Mouse (Mus musculus) retina, adult 2 months (tissue): ENCODE measurements around the gene Khk.
A peak's percentile ranks its signal among the peaks of the same experiment; 100 is the strongest.

ENCODE experiments used
- DNase-seq: peaks from one replicate; pipeline ENCODE4 v3.0.0-alpha.2; 2012; ENCODE audit warnings: low read depth, low spot score

Gene Khk

GRCm38 (mm10) chr5:30913060-30913841, 8.0 kb upstream of the Khk start, which contains the start of gene Emilin1:
Gene Emilin1 (plus strand): TSS chr5:30913402.
- DNase-seq: no peak

- no peak for DNase-seq
Observed at GRCm38 (mm10) chr5:30914101-30914635, 7.1 kb upstream of the Khk start.

- DNase-seq: no peak
Observed at GRCm38 (mm10) chr5:30914849-30915248, 6.4 kb upstream of the Khk start.

- DNase-seq: no peak
Observed at GRCm38 (mm10) chr5:30915456-30915855, 5.8 kb upstream of the Khk start.

DNA sequence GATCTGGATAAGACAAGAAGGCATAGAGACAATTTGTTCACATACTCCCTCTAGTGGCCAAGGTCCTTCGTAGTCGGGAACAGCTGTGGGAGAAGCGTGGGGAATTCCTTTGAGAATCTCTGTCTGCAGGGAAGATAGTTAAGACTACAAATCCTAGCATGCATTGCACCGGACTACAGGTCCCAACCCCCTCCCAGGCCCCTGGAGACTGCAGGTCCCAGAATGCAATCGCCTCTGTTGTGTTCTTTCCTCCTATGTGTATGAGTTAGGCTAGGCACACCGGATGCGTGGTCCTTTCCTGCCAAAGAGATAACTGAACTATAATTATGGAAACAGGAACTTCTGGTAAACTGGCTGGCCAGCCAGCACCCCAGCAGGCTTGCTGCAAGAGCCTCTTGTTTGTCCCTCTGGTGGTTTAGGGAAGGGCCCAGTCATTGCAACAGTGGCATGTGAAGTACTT, 5.2 kb upstream of the Khk start:
- DNase-seq: peak; percentile 80

DNA sequence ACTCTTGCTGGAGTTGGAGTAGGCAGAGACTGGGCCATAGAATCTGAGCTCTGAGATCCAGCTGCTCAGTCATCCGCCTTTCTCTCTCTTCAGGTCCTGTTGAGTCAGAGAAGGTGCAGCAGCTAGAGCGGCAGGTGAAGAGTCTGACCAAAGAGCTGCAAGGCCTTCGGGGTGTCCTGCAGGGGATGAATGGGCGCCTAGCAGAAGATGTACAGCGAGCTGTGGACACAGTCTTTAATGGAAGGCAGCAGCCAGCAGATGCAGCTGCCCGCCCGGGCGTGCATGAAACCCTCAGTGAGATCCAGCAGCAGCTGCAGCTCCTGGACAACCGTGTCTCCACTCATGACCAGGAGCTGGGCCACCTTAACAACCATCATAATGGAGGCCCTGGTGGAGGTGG, 4.4 kb upstream of the Khk start:
- no peak for DNase-seq

DNA sequence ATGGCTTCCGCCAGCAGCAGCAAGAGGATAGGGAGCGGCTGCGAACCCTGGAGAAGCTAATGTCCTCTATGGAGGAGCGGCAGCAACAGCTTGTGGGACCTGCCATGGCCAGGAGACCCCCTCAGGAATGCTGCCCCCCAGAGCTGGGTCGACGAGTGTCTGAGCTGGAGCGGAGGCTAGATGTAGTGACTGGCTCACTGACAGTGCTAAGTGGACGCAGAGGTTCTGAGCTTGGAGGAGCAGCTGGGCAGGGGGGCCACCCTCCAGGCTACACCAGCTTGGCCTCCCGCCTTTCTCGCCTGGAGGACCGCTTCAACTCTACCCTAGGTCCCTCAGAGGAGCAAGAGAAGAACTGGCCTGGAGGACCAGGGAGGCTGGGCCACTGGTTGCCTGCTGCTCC, 3.9 kb upstream of the Khk start:
- DNase-seq: no peak

DNA sequence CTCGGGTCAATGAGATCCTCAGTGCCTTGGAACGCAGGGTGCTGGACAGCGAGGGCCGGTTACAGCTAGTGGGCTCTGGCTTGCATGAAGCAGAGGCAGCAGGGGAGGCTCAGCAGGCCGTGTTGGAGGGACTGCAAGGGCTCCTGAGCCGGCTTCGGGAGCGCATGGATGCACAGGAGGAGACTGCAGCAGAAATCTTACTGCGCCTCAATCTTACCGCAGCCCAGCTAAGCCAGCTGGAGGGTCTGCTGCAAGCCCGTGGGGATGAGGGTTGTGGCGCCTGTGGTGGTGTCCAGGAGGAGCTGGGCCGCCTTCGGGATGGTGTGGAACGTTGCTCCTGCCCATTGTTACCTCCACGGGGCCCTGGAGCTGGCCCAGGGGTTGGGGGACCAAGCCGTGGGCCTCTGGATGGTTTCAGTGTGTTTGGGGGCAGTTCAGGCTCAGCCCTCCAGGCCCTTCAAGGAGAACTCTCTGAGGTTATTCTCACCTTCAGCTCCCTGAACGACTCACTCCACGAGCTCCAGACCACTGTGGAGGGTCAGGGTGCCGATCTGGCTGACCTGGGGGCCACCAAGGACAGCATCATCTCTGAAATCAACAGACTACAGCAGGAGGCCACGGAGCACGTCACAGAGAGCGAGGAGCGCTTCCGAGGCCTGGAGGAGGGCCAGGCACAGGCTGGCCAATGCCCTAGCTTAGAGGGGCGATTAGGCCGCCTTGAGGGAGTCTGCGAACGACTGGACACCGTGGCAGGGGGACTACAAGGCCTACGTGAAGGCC, 3.1 kb upstream of the Khk start:
- no peak for DNase-seq

DNA sequence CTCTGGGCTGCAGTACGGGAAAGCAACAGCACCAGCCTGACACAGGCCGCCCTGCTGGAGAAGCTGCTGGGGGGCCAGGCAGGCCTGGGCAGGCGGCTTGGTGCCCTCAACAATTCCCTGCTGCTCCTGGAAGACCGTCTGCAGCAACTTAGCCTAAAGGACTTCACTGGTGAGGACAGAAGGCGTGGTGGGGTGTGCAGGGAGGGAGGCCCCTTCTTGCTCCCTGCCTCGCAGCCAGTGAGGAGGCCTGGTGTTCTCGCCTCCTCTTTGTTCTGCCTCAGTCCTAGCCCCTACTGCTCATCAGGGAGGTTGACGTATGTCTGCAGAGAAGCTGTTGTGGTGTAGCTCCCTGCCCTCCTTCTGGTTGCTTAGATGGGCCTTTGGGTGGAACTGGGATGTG, 2.5 kb upstream of the Khk start:
- DNase-seq: no peak

- DNase-seq: no peak
Observed at GRCm38 (mm10) chr5:30919831-30920614, 1.2 kb upstream of the Khk start.

DNA sequence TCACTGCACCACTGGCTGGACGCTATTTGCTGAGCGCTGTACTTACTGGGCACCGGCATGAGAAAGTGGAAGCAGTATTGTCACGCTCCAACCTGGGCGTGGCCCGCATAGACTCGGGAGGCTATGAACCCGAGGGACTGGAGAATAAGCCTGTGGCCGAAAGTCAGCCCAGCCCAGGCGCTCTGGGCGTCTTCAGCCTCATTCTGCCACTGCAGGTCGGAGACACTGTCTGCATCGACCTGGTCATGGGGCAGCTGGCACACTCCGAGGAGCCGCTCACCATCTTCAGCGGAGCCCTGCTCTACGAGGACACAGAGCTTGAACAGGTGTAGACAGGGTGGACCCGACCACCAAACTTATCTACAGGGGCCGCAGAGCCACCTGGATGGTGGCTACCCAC, 610 bp upstream of the Khk start:
- no peak for DNase-seq

DNA sequence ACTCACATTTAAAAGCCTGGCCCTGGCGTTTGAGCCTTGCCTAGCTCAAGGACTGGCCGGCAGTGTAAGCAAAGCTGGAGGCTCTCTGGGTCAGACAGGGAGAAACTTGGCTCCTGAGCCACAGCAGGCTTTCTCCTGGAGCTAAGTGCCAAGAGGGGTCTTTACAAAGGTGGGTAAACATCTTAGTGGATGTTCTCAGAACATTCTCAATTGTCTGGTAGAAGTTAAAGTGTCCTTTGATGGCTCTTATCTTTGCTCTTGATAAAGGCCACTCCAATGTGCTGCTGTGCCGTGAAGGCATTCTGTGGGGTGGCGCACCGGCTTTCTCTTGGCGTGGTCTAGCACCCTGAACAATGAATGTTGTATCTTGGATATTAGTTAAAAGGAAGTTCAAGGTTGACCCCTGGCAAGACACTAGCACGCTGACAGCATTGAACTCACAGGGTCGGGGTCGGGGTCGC, 1.4 kb downstream of the Khk start:
- DNase-seq: no peak

DNA sequence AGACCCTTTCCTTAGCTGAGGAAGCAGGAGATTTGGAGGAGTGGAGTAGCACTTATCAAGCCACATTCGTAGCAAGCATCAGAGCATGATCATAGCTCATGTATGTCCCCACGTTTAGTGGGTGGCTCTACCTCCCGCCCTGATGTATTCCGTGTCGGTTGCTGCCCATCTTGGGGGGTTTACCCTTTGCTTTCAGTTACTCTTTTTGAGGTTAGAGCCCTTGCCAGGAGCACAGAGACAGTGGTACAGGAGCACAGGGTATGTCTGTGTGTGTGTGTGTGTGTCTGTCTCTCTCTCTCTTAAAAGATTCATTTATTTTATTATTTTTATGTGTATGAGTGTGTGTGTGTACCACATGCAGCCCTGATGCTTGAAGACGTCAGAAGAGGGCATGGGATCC, 1.9 kb downstream of the Khk start:
- no peak for DNase-seq

GRCm38 (mm10) chr5:30924614-30925013, 3.4 kb downstream of the Khk start:
- no peak for DNase-seq

DNA sequence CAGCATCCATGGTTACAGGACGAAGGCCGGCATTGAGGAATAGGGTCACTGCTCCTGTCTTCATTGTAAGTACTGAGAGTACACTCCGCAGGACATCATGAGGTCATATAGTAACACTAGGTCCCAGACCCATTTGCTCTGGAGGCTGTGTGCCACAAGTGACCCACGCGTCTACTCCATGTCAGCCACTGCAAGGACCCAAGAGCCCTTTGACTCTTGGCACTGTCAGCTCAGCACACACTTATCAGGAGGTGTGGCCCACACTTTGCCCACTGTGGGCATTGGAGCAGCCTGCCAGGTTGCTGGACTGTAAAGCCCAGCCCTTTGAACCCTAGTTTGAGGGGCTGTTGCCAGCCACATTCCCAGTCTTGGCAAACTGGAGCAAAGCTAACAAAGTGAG, 4.0 kb downstream of the Khk start:
- DNase-seq: no peak

- DNase-seq: no peak
Observed at GRCm38 (mm10) chr5:30926073-30926472, 4.8 kb downstream of the Khk start.

- no peak for DNase-seq
Observed at GRCm38 (mm10) chr5:30927945-30928529, 6.8 kb downstream of the Khk start.

GRCm38 (mm10) chr5:30930121-30930520, 8.9 kb downstream of the Khk start:
- DNase-seq: no peak

DNA sequence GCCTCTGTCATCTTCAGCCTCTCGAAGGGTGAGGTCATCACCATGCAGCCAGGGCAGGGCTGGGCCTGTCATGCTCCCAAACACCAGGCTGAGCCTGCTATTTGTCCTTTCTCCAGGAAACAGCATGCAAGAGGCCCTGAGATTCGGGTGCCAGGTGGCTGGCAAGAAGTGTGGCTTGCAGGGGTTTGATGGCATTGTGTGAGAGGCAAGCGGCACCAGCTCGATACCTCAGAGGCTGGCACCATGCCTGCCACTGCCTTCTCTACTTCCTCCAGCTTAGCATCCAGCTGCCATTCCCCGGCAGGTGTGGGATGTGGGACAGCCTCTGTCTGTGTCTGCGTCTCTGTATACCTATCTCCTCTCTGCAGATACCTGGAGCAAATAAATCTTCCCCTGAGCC, 9.6 kb downstream of the Khk start:
- DNase-seq: no peak

DNA sequence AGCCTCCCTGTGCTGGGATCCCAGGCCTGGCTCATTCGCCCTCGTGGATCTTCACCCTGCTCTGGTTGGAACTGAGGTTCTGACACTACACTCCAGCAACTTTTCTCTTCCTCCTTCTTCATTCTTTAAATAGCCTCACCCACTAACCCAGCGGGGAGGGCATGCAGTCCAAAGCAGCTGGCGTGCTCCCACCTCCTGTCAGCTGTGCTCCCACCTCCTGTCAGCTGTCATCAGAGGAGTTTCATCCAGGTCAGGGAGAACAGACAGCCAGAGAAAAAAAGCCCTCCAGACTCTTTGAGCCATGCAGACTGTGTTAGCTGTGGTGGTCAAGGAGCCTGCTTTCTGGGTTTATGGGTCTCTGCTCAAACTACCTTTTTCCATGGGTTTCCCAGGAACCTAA, 10.1 kb downstream of the Khk start:
- DNase-seq: no peak

DNA sequence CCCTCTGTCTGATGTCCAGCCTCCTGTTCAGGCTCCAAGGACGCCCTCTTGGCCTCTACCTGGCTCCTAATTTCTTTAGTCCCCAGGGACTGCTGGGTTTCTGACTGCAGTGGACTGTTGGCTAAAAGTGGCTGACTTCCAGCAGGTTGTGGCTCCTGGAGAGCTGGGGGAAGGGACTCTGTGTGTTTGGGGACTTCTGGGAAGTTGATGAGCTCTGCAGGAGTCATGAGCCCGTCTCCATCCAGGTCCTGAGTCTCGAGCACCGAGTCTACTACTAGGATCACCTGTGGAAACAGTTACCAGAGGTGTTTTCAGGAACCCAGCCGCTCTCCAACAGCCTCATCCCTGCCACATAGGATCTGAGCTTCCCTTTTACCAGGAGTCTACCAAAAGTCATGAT, 12.5 kb downstream of the Khk start:
- DNase-seq: no peak
